Mouse (Mus musculus): ENCODE measurements around the gene Zfp941.

GRCm38 (mm10) chr7:140847755-140848580 lies 26.0 kb upstream of the Zfp941 start, which contains the start of gene Odf3:
- TF ChIP-seq CTCF (IDR thresholded peaks at IDR 0.05; ENCODE audit: low read depth) (no peak), EP300 (IDR thresholded peaks at IDR 0.05; ENCODE audit: low read depth) (no peak)

Data from liver, embryonic 14.5 days (tissue).